Mouse (Mus musculus) kidney, adult 11 months (tissue): ENCODE data around the gene Cdc34b.
"Not testable (repeated sequence)": the region's sequence is repeated elsewhere in the genome, so short reads cannot be mapped to it uniquely, and the experiment has no call there.

Source experiments
- DNase-seq: peaks from one replicate; pipeline ENCODE4 v3.0.0; 2022

Cdc34b gene

GRCm38 (mm10) chr11:94741732-94742272 is at the start of gene Cdc34b:
TSS of gene Cdc34b (plus strand) at chr11:94741782.
- DNase-seq, result no peak

DNA sequence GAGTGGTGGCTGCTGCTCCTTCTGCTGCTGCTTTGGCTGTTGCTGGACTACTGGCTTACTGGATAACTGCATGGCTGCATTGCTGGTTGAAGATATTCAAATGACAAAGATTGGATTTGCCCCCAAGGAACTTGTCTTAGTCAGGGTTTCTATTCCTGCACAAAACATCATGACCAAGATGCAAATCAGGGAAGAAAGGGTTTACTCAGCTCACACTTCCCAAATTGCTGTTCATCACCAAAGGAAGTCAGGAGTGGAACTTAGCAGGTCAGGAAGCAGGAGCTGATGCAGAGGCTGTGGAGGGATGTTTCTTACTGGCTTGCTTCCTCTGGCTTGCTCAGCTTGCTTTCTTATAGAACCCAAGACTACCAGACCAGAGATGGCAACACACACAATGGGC is 49.1 kb upstream of the Cdc34b start:
- not testable (repeated sequence) for DNase-seq

DNA sequence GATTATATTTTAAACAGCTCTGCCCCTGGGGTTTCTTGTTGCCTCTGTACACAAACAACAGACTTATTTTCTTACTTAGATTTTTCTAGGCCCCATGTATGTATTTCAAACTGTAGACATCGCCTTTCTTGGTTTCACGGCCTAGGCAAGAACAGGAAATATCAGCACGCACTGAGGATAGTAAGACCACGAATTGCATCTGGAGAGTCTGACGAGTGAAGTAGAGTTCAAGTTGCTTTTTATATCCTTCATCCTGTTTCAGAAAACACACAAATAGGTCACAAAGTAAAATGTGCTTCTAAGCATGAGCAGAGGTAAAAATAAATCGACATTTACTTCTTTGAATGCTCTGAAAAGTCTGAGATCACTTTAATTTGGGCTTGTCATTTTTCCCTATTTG is 46.1 kb upstream of the Cdc34b start:
- DNase-seq, result no peak

GRCm38 (mm10) chr11:94697140-94697539 is 44.4 kb upstream of the Cdc34b start:
- no peak for DNase-seq

GRCm38 (mm10) chr11:94697703-94698464 is 43.7 kb upstream of the Cdc34b start:
- no peak for DNase-seq

DNA sequence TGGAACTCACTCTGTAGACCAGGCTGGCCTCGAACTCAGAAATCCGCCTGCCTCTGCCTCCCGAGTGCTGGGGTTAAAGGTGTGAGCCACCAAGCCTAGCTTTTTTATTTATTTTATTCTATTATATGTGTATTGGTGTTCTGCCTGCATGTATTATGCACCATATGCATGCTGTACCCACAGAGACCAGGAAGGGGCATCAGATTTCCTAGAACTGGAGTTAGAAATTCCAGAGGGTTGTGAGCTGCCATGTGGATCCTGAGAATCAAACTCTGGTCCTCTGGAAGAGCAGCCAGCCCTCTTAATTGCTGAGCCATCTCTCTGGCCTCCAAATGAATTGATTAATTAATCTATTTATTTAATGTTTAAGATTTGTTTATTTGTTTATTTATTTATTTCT is 42.2 kb upstream of the Cdc34b start:
- no peak for DNase-seq

DNA sequence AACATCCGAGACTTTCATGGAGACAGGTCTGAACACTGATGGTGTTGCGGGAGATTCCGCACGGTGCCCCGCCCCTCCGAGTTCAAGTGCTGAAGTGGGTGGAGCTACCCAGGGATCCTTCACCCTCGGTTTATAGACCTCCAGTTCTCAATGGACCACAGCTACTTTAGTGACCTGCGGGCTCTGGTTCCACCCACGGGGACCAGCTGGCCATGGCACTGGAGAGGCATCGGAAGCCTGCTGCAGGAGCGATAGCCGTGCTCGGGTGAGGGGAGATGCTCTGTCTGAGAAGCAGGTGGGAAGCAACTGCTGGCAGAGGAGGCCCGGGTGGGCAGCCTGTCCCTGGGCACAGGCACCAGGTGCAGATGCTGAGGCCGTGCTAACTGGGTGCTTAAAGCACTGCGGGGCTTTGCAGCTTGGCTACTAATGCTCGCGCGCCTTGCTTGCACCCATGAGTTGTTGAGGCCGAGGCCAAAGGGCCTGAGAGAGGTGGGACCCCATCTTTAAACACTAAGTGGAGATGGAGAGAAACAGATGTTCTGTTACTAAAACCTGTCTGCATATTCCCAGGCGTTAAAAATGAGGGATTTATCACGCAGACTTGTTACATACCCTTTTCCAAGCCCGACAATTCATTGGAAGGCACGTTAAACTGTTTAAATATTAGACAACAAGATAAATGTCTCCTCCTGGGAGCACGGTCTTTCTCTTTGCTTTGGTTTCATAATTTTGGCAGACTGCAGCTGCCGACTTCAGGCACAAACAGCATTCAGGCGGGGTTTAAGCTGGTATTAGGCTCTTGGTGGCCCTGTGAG is 40.0 kb upstream of the Cdc34b start:
- DNase-seq, result no peak

GRCm38 (mm10) chr11:94702216-94702610 is 39.4 kb upstream of the Cdc34b start:
- no peak for DNase-seq

DNA sequence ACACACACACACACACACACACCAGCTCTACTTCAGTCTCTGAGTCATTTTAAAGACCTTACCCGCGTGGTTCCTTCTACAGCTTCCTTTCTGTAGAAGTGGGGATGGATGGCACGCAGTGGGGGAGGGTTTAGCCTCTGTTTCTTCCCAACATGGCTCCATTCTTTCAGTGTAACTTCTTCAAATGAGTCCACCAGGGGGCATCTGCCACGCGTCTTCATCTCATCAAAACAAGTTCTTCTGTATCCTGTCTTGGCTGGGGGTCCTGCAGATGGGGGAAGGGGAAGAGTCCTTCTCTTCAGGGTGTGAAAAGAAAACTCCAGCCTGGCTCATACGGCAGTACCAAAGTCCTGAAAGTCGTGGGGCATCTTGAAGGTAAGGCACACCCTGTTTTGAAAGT is 37.6 kb upstream of the Cdc34b start:
- no peak for DNase-seq

GRCm38 (mm10) chr11:94704472-94704871 is 37.1 kb upstream of the Cdc34b start, which contains the start of gene Gm11541:
TSS of gene Gm11541 (minus strand) at chr11:94704499.
- no peak for DNase-seq

- no peak for DNase-seq
Observed at GRCm38 (mm10) chr11:94713246-94713860, 28.2 kb upstream of the Cdc34b start.

DNA sequence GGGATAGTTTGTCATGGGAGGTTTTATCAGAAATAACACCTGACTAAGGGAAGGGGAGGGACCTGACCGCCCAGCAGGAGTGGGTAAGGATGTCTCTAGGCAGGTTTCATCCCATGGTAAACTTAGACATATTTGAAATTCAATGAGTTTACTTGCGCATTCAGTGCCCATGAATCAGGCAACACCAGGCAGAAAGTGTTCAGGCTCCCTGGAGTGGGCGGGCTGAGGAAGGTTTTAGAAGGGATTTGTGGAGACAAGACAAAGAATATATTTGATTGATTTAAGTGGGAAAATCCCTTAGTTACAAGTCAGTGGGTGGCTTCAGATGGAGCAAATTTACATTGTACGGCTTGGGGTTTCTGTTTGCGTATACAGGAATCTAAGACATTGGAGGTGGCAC is 26.0 kb upstream of the Cdc34b start:
- no peak for DNase-seq

DNA sequence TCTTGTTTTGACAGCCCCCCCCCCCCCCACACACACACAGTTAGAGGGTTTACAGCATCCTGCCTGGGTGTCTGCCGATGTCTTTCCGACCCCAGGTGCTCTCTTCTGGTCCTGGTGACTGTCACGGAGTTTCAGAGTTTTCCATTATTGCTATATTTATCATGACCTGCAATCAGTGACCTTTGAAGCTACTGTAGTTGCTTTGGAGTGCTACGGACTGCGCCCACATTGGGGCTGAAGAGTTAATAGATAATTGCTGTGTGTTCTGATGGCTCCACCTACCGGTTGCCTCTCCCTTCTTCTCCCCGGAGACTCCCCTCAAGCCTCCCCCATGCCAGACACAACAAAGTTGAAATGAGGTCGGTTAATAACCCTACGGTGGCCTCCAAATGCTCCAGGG is 24.8 kb upstream of the Cdc34b start:
- peak; percentile 26 for DNase-seq

DNA sequence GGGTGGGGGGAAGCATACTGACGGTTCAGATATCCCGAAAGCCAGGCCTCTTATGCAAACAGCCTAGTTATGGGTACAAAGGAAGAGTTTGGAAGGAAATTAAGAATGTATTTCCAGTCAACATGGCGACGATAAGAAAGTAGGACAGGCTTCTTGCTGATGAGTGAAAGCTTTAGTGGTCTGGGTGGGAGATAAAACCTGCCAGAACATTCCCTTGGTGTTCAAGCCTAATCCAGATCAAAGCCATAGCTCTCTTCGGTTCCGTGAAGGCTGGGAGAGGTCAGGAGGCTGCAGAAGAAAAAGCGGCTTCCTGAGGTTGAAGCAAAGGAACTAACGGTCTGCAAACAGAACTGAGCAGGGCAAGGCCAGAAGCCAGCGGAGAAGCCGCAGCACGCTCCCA is 24.3 kb upstream of the Cdc34b start:
- no peak for DNase-seq

- no peak for DNase-seq
Observed at GRCm38 (mm10) chr11:94718113-94718909, 23.3 kb upstream of the Cdc34b start.

- no peak for DNase-seq
Observed at GRCm38 (mm10) chr11:94719216-94719615, 22.4 kb upstream of the Cdc34b start.

- DNase-seq, result no peak
Observed at GRCm38 (mm10) chr11:94727306-94727705, 14.3 kb upstream of the Cdc34b start.

- DNase-seq, result no peak
Observed at GRCm38 (mm10) chr11:94728545-94728944, 13.0 kb upstream of the Cdc34b start.

GRCm38 (mm10) chr11:94729565-94729964 is 12.0 kb upstream of the Cdc34b start:
- no peak for DNase-seq

GRCm38 (mm10) chr11:94730261-94730660 is 11.3 kb upstream of the Cdc34b start:
- no peak for DNase-seq

GRCm38 (mm10) chr11:94731229-94731628 is 10.4 kb upstream of the Cdc34b start:
- DNase-seq, result no peak

DNA sequence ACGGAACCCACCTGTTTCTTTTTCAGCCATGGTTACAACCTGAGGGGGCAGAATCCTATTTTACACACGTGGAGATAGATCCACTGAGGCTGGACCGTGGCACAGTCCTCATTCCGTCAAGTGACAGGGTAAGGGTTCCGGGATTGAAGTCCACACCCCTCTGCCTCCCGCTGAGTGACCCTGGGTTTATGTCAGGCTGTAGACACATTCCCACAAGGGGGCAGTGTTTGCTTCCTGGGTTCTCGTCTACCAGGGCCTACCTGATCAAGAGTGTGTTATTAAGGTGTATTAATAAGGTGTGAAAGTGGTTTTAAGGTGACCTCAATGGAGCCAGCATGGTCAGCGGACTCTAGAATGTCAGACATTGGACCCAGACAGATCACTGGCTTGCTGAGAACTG is 8.8 kb upstream of the Cdc34b start:
- DNase-seq, result peak; percentile 41

DNA sequence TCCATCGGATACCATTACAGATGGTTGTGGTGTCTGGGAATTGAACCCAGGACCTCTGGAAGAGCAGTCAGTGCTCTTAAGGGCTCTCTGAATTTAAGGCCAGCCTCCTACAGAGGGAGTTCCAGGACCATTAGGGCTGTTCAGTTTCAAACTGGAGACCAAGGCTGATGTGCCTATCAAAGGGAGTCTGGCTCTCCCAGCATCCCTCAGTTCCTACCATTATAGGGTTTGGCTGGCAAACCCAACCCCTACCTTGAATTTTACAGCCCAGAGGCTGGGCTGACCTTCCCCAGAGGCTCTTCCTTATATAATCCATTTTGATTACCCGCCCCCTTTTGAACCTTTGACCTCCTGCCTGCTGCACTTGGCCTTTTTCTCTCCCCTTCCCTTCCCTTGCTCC is 5.8 kb upstream of the Cdc34b start:
- no peak for DNase-seq
